In genomic region chr17:28272837-28273236, GRCm38 (mm10) we compare ENCODE assay signal across 19 mouse cellular contexts. TPM values are rescaled to one million over a fixed set of nuclear protein-coding genes. Genes with fewer than 3 reads are reported as not detected.
DNase-seq lines count a peak whose midpoint lies in the region; ATAC-seq and TF ChIP-seq lines count a peak whose summit lies in the region.
"Had no signal": no experiment of that assay in that cellular context is flagged by ENCODE, and none has a peak within 500 bp of the region (broad histone marks: within the 10 kb centered on the region; RNA-seq: fewer than 3 reads in every experiment).

No protein-coding gene starts in this region.

- no peak for TF ChIP-seq POLR2A in heart, adult 2 months (IDR thresholded peaks at IDR 0.05; ENCODE audit: insufficient read depth, low read depth, low read length)

- peaks cover 5 to 7% of the 10 kb centered on the region in 2 experiments for H3K4me1 ChIP-seq in heart, embryonic 14.5 days (ENCODE audit: control insufficient read depth in 2 of 2, insufficient read depth in 2 of 2, low read length in 2 of 2)
- peaks cover 12% of the 10 kb centered on the region for H3K4me1 ChIP-seq in heart, adult 2 months (ENCODE audit: control insufficient read depth, insufficient read depth, low read length)
- H3K4me1 ChIP-seq in lung, embryonic 15.5 days = peaks cover 45% of the 10 kb centered on the region
- H3K4me1 ChIP-seq in intestine, embryonic 15.5 days (replicated peaks) = peaks cover 39% of the 10 kb centered on the region
- peaks cover 5% of the 10 kb centered on the region; the same call in 1 of the 2 replicates for H3K4me1 ChIP-seq in stomach, embryonic 14.5 days (ENCODE audit: control insufficient read depth, insufficient read depth, low read length)
- no peaks in the 10 kb centered on the region for H3K4me1 ChIP-seq in hindbrain, embryonic 11.5 days (replicated peaks; ENCODE audit: control insufficient read depth, insufficient read depth, low read length)

- H3K79me2 ChIP-seq in heart, adult 2 months (replicated peaks; ENCODE audit: control insufficient read depth, insufficient read depth, low read length) = peaks cover 3% of the 10 kb centered on the region

- 40% methylated on average over 6 of the region's 6 CpGs for WGBS in heart, embryonic 14.5 days
- 50% methylated on average over 6 of the region's 6 CpGs for WGBS in heart, adult 2 months
- 55% methylated on average over 6 of the region's 6 CpGs for WGBS in lung, embryonic 15.5 days
- 65% methylated on average over 6 of the region's 6 CpGs for WGBS in intestine, embryonic 15.5 days
- 83% methylated on average over 6 of the region's 6 CpGs for WGBS in stomach, embryonic 14.5 days
- 79% methylated on average over 6 of the region's 6 CpGs for WGBS in hindbrain, embryonic 11.5 days

- no peaks in the 10 kb centered on the region for H3K36me3 ChIP-seq in heart, embryonic 14.5 days (ENCODE audit: control insufficient read depth, insufficient read depth, low read length)
- H3K36me3 ChIP-seq in heart, adult 2 months (ENCODE audit: control insufficient read depth, insufficient read depth, low read length) = no peaks in the 10 kb centered on the region
- H3K36me3 ChIP-seq in lung, embryonic 15.5 days = no peaks in the 10 kb centered on the region
- H3K36me3 ChIP-seq in intestine, embryonic 15.5 days = no peaks in the 10 kb centered on the region
- H3K36me3 ChIP-seq in stomach, embryonic 14.5 days (ENCODE audit: control insufficient read depth, insufficient read depth, low read length) = no peaks in the 10 kb centered on the region
- no peaks in the 10 kb centered on the region for H3K36me3 ChIP-seq in hindbrain, embryonic 11.5 days (ENCODE audit: control insufficient read depth, insufficient read depth, low read length)
- H3K36me3 ChIP-seq: embryonic facial prominence, embryonic 15.5 days; hindbrain, embryonic 10.5 days; midbrain, embryonic 10.5 days had no signal

- intact Hi-C loops in heart, adult 2 months (cut with DNase I) = loop anchor here (5.0 kb wide), 1 partner anchor 36 kb away; no protein-coding TSS in a partner anchor

- no peaks in the 10 kb centered on the region for H3K27me3 ChIP-seq in heart, embryonic 14.5 days (ENCODE audit: control insufficient read depth, insufficient read depth, low read length)
- no peaks in the 10 kb centered on the region for H3K27me3 ChIP-seq in heart, adult 2 months (ENCODE audit: control insufficient read depth, insufficient read depth, low read length)
- no peaks in the 10 kb centered on the region for H3K27me3 ChIP-seq in lung, embryonic 15.5 days
- H3K27me3 ChIP-seq in intestine, embryonic 15.5 days (replicated peaks) = no peaks in the 10 kb centered on the region
- H3K27me3 ChIP-seq in stomach, embryonic 14.5 days (ENCODE audit: control insufficient read depth, insufficient read depth, low read length) = no peaks in the 10 kb centered on the region
- no peaks in the 10 kb centered on the region for H3K27me3 ChIP-seq in hindbrain, embryonic 11.5 days (ENCODE audit: control insufficient read depth, insufficient read depth, low read length)
- H3K27me3 ChIP-seq: embryonic facial prominence, embryonic 15.5 days; liver, embryonic 12.5 days had no signal

- peak overlapping the region; percentile 30; the same call in 1 of the 2 replicates for H3K9ac ChIP-seq in heart, embryonic 14.5 days (ENCODE audit: low read length)
- no peak overlapping the region for H3K9ac ChIP-seq in heart, adult 2 months (ENCODE audit: low read depth, low read length)
- no peak overlapping the region for H3K9ac ChIP-seq in lung, embryonic 15.5 days
- H3K9ac ChIP-seq in intestine, embryonic 15.5 days = peak overlapping the region; percentile 30; the same call in 1 of the 2 replicates
- H3K9ac ChIP-seq in stomach, embryonic 14.5 days (replicated peaks; ENCODE audit: low read depth, low read length) = no peak overlapping the region
- no peak overlapping the region for H3K9ac ChIP-seq in hindbrain, embryonic 11.5 days (ENCODE audit: low read depth, low read length)
- H3K9ac ChIP-seq: embryonic facial prominence, embryonic 15.5 days; liver, embryonic 12.5 days had no signal

- no peak overlapping the region for H3K4me2 ChIP-seq in heart, embryonic 14.5 days (ENCODE audit: low read length)
- H3K4me2 ChIP-seq in lung, embryonic 15.5 days = no peak overlapping the region
- peak overlapping the region; percentile 36 for H3K4me2 ChIP-seq in intestine, embryonic 15.5 days (replicated peaks)
- peak overlapping the region; percentile 26 for H3K4me2 ChIP-seq in stomach, embryonic 14.5 days (replicated peaks; ENCODE audit: low read depth, low read length)
- H3K4me2 ChIP-seq in hindbrain, embryonic 11.5 days (replicated peaks; ENCODE audit: low read depth, low read length) = no peak overlapping the region
- H3K4me2 ChIP-seq: embryonic facial prominence, embryonic 15.5 days; liver, embryonic 12.5 days had no signal

- TF ChIP-seq CTCF in heart, adult 2 months (IDR thresholded peaks at IDR 0.05) = no peak

- H3K4me3 ChIP-seq in heart, embryonic 14.5 days (ENCODE audit: control insufficient read depth in 1 of 2, insufficient read depth in 1 of 2, low read depth in 1 of 2, low read length in 2 of 2) = no peak overlapping the region
- H3K4me3 ChIP-seq in heart, adult 2 months = no peak overlapping the region
- no peak overlapping the region for H3K4me3 ChIP-seq in lung, embryonic 15.5 days
- peak overlapping the region; percentile 16; the same call in 1 of the 2 replicates for H3K4me3 ChIP-seq in intestine, embryonic 15.5 days (replicated peaks)
- H3K4me3 ChIP-seq in stomach, embryonic 14.5 days (ENCODE audit: low read depth, low read length) = no peak overlapping the region
- H3K4me3 ChIP-seq in hindbrain, embryonic 11.5 days (ENCODE audit: low read depth, low read length) = no peak overlapping the region
- H3K4me3 ChIP-seq: embryonic facial prominence, embryonic 15.5 days; hindbrain, embryonic 10.5 days; liver, embryonic 12.5 days; midbrain, embryonic 10.5 days had no signal

- TF ChIP-seq EP300 in heart, adult 2 months (IDR thresholded peaks at IDR 0.05; ENCODE audit: insufficient read depth, low read depth, low read length) = no peak

- no peak for DNase-seq in heart, adult 2 months
- DNase-seq in lung, postnatal 36 days = no peak
- no peak for DNase-seq in hindbrain, embryonic 11.5 days (ENCODE audit: low spot score)
- DNase-seq: B cell, adult 2 months; cerebellum, adult 18-20 months; cerebellum, postnatal 36 days; kidney, postnatal 25 days; lung, postnatal 14 days; thymus, adult 2 months had no signal

- H3K27ac ChIP-seq in heart, embryonic 14.5 days (replicated peaks in 1 of 2; ENCODE audit: control insufficient read depth in 1 of 2, insufficient read depth in 1 of 2, low read depth in 2 of 2, low read length in 2 of 2) = no peak overlapping the region
- H3K27ac ChIP-seq in heart, adult 2 months = no peak overlapping the region
- H3K27ac ChIP-seq in lung, embryonic 15.5 days = peak overlapping the region; percentile 85
- H3K27ac ChIP-seq in intestine, embryonic 15.5 days = peak overlapping the region; percentile 91
- peak overlapping the region; percentile 82; the same call in 1 of the 2 replicates for H3K27ac ChIP-seq in stomach, embryonic 14.5 days (ENCODE audit: low read length)
- H3K27ac ChIP-seq in hindbrain, embryonic 11.5 days (ENCODE audit: low read depth, low read length) = no peak overlapping the region
- H3K27ac ChIP-seq: hindbrain, embryonic 10.5 days; liver, embryonic 12.5 days; midbrain, embryonic 10.5 days had no signal

- no peaks in the 10 kb centered on the region for H3K9me3 ChIP-seq in heart, embryonic 14.5 days (ENCODE audit: control insufficient read depth, low read length)
- no peaks in the 10 kb centered on the region for H3K9me3 ChIP-seq in lung, embryonic 15.5 days
- no peaks in the 10 kb centered on the region for H3K9me3 ChIP-seq in intestine, embryonic 15.5 days
- H3K9me3 ChIP-seq in stomach, embryonic 14.5 days (ENCODE audit: control insufficient read depth, low read depth, low read length) = no peaks in the 10 kb centered on the region
- no peaks in the 10 kb centered on the region for H3K9me3 ChIP-seq in hindbrain, embryonic 11.5 days (ENCODE audit: control insufficient read depth, low read length)
- H3K9me3 ChIP-seq: embryonic facial prominence, embryonic 15.5 days; hindbrain, embryonic 10.5 days; liver, embryonic 12.5 days; midbrain, embryonic 10.5 days had no signal

- ATAC-seq in heart, embryonic 14.5 days (ENCODE audit: insufficient number of reproducible peaks, insufficient read depth, low FRiP score, low read depth) = no peak
- ATAC-seq in lung, embryonic 15.5 days (ENCODE audit: borderline replicate concordance, extremely low read depth, low FRiP score, low TSS enrichment) = no peak
- peak; percentile 50 for ATAC-seq in intestine, embryonic 15.5 days
- no peak for ATAC-seq in stomach, embryonic 14.5 days (ENCODE audit: insufficient number of reproducible peaks, insufficient read depth, low FRiP score, low read depth)
- no peak for ATAC-seq in hindbrain, embryonic 11.5 days (ENCODE audit: low FRiP score)
- ATAC-seq in CD4-positive, CD25-positive, alpha-beta regulatory T cell, adult 4 months = no peak
- ATAC-seq: inflammation-experienced regulatory T-cells, adult 6 months; liver, embryonic 12.5 days had no signal

RNA-seq across cellular contexts. Expression of gene Ppard, which starts 40.3 kb away (rescaled TPM):
- polyA plus RNA-seq in heart, embryonic 14.5 days (2014; fragmentation: Nextera tagmentation; extraction: Ambion mirVana) = 2.2 TPM in 2 replicates
- total RNA-seq in heart, adult 2 months (2021) = 10 to 100 TPM; 31.5 to 35.9 TPM
- polyA plus RNA-seq in heart, adult 2 months (2012; rRNA removed) = 31.2 and 33.0 TPM in 2 replicates
- 2.1 and 2.9 TPM in 2 replicates for polyA plus RNA-seq in lung, embryonic 15.5 days (2015; fragmentation: Nextera tagmentation; extraction: Ambion mirVana)
- polyA plus RNA-seq in intestine, embryonic 15.5 days (2015; fragmentation: Nextera tagmentation; extraction: Ambion mirVana) = 1.8 and 1.9 TPM in 2 replicates
- 3.4 TPM in 2 replicates for polyA plus RNA-seq in stomach, embryonic 14.5 days (2014; fragmentation: Nextera tagmentation; extraction: Ambion mirVana)
- 1.7 and 3.5 TPM in 2 replicates for polyA plus RNA-seq in hindbrain, embryonic 11.5 days (2014; fragmentation: Nextera tagmentation; extraction: Ambion mirVana)
- polyA plus RNA-seq in CD4-positive, CD25-positive, alpha-beta regulatory T cell, adult 4 months (2017; shearing (Covaris generic)) = 1 to 10 TPM; 2.6 to 4.6 TPM

RNA-seq across cellular contexts. Expression of gene Fance, which starts 40.5 kb away (rescaled TPM):
- 17.8 and 19.5 TPM in 2 replicates for polyA plus RNA-seq in heart, embryonic 14.5 days (2014; fragmentation: Nextera tagmentation; extraction: Ambion mirVana)
- total RNA-seq in heart, adult 2 months (2021) = 10 to 100 TPM; 11.2 to 12.0 TPM
- polyA plus RNA-seq in heart, adult 2 months (2012; rRNA removed) = 7.4 and 11.8 TPM in 2 replicates
- 32.8 and 33.3 TPM in 2 replicates for polyA plus RNA-seq in lung, embryonic 15.5 days (2015; fragmentation: Nextera tagmentation; extraction: Ambion mirVana)
- polyA plus RNA-seq in intestine, embryonic 15.5 days (2015; fragmentation: Nextera tagmentation; extraction: Ambion mirVana) = 22.7 and 29.8 TPM in 2 replicates
- polyA plus RNA-seq in stomach, embryonic 14.5 days (2014; fragmentation: Nextera tagmentation; extraction: Ambion mirVana) = 26.5 and 29.9 TPM in 2 replicates
- polyA plus RNA-seq in hindbrain, embryonic 11.5 days (2014; fragmentation: Nextera tagmentation; extraction: Ambion mirVana) = 18.7 and 22.5 TPM in 2 replicates
- polyA plus RNA-seq in CD4-positive, CD25-positive, alpha-beta regulatory T cell, adult 4 months (2017; shearing (Covaris generic)) = 1 to 10 TPM; 3.7 to 7.7 TPM

RNA-seq across cellular contexts. Expression of gene Rpl10a, which starts 55.4 kb away (rescaled TPM):
- 440 and 513 TPM in 2 replicates for polyA plus RNA-seq in heart, embryonic 14.5 days (2014; fragmentation: Nextera tagmentation; extraction: Ambion mirVana)
- 100 to 1,000 TPM; 360 to 417 TPM for total RNA-seq in heart, adult 2 months (2021)
- polyA plus RNA-seq in heart, adult 2 months (2012; rRNA removed) = 634 and 1,197 TPM in 2 replicates
- 606 and 658 TPM in 2 replicates for polyA plus RNA-seq in lung, embryonic 15.5 days (2015; fragmentation: Nextera tagmentation; extraction: Ambion mirVana)
- polyA plus RNA-seq in intestine, embryonic 15.5 days (2015; fragmentation: Nextera tagmentation; extraction: Ambion mirVana) = 639 and 690 TPM in 2 replicates
- polyA plus RNA-seq in stomach, embryonic 14.5 days (2014; fragmentation: Nextera tagmentation; extraction: Ambion mirVana) = 797 and 911 TPM in 2 replicates
- 445 and 475 TPM in 2 replicates for polyA plus RNA-seq in hindbrain, embryonic 11.5 days (2014; fragmentation: Nextera tagmentation; extraction: Ambion mirVana)
- 100 to 1,000 TPM; 798 to 811 TPM for polyA plus RNA-seq in CD4-positive, CD25-positive, alpha-beta regulatory T cell, adult 4 months (2017; shearing (Covaris generic))

Comparison
In these comparisons a context has a peak if more than half of its experiments do, and no peak if none do; other contexts are left out.
1. H3K9ac ChIP-seq: peak in heart, embryonic 14.5 days (single experiment) and intestine, embryonic 15.5 days (single experiment); none in heart, adult 2 months (single experiment), lung, embryonic 15.5 days (single experiment), stomach, embryonic 14.5 days (single experiment) and hindbrain, embryonic 11.5 days (single experiment).
2. H3K27ac ChIP-seq: peak in lung, embryonic 15.5 days (single experiment), intestine, embryonic 15.5 days (single experiment) and stomach, embryonic 14.5 days (single experiment); none in heart, embryonic 14.5 days (0 of 2), heart, adult 2 months (single experiment) and hindbrain, embryonic 11.5 days (single experiment).
3. H3K4me2 ChIP-seq: peak in intestine, embryonic 15.5 days (single experiment) and stomach, embryonic 14.5 days (single experiment); none in heart, embryonic 14.5 days (single experiment), lung, embryonic 15.5 days (single experiment) and hindbrain, embryonic 11.5 days (single experiment).